Mouse (Mus musculus): ENCODE measurements at regions not wholly inside any gene's neighbourhood (a gene's known extent, or its start where the extent isn't known, plus 50 kb on each side); places are given as distances from the start of the nearest gene placed in this dataset.
A peak's percentile ranks its signal among the peaks of the same experiment; 100 is the strongest.
"Not testable (repeated sequence)": the region's sequence is repeated elsewhere in the genome, so short reads cannot be mapped to it uniquely, and the experiment has no call there.

- no peak for DNase-seq (ENCODE audit: low spot score)
Measured at GRCm38 (mm10) chr2:55182416-55182815, 253.4 kb upstream of the Kcnj3 start.

DNA sequence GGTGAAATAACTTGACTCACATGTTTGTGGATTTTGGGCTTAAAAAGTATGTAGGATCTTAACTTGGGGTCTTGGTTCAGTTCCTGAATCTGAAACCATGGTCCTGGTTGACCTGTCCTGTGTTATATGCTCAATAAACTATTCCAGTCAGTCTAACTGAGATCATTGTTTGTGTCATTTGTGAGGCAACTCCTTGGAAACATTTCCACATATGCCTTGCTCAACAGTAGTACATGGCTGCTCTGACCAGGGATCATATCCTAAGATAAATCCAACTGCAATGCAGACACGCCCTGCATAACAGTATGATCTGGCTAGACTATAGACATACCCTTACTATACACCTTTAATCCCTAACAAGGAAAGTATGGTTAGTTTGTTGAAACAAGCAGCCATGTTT is 228.9 kb upstream of the Kcnj3 start:
- no peak for DNase-seq (ENCODE audit: low spot score)

- no peak for DNase-seq (ENCODE audit: low spot score)
Measured at GRCm38 (mm10) chr2:55208620-55209019, 227.2 kb upstream of the Kcnj3 start.

DNA sequence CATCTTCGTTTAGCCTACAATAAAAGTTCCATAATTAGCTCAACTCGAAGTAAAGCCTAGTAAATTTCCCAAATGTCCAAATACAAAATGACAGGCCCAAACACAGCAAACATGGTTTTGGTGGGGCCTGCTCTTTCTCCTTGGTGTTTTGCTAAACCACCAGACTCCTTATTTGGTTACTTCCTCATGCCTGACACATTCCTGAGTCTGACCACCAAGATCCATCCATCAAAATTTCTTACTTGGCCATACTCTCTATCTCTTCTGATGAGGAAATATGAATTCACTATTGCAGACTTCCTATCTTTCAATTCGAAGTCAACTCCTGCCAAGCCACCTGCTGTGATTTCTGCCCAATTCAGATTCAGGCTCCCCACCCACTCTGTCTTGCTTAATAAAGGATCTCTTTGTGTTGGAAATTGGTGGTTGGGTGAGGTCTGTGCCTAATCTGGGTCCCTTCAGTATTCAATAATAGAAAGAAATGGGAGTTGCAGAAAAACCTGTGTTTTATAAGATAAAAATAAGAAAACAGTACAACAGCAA is 225.9 kb upstream of the Kcnj3 start:
- no peak for DNase-seq (ENCODE audit: low spot score)

- no peak for DNase-seq (ENCODE audit: low spot score)
Measured at GRCm38 (mm10) chr2:55211281-55211680, 224.5 kb upstream of the Kcnj3 start.

- no peak for DNase-seq (ENCODE audit: low spot score)
Measured at GRCm38 (mm10) chr2:55222046-55222445, 213.7 kb upstream of the Kcnj3 start.

DNA sequence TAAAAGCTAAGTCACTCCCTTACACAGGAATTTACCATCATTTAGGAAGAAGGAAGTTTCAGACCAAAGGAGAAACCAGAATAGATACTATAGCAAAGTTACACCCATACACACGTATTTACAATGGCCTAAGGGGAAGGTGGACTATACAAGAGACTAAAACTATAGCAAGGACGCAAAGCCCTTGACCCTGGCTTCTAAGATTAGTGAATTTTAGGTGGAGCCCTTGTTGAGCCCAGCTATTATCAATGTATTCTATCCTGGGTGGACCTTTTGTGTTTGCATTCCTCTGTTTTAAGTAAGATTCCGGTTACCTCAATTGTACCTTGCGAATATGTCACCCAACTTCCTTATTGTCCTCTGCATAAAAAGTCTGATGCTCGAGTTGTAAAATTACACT is 213.0 kb upstream of the Kcnj3 start:
- not testable (repeated sequence) for DNase-seq (ENCODE audit: low spot score)

GRCm38 (mm10) chr2:55228131-55228797 is 207.5 kb upstream of the Kcnj3 start:
- DNase-seq (ENCODE audit: low spot score), result no peak

DNA sequence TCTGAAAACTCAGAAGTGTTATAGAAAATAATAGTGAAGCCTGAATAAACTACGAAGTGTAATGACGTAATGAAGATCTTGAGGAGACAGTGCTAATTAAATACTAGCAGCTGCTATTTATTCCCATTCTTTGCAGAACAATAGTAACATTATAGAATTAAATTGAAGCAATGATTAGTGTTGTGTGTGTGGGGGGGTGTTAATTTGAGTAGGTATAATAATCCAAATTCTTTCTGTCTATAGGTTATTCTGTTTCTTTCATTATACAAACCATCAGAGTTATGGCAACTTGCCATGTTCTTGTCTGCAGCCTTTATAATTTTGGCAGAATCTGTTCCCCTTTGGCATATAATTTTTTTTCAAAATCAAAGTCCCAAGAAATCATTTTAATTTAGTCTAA is 203.9 kb upstream of the Kcnj3 start:
- DNase-seq (ENCODE audit: low spot score), result no peak

GRCm38 (mm10) chr2:55253134-55253533 is 182.6 kb upstream of the Kcnj3 start:
- DNase-seq (ENCODE audit: low spot score), result no peak

- no peak for DNase-seq (ENCODE audit: low spot score)
Measured at GRCm38 (mm10) chr2:55262721-55263278, 173.0 kb upstream of the Kcnj3 start.

DNA sequence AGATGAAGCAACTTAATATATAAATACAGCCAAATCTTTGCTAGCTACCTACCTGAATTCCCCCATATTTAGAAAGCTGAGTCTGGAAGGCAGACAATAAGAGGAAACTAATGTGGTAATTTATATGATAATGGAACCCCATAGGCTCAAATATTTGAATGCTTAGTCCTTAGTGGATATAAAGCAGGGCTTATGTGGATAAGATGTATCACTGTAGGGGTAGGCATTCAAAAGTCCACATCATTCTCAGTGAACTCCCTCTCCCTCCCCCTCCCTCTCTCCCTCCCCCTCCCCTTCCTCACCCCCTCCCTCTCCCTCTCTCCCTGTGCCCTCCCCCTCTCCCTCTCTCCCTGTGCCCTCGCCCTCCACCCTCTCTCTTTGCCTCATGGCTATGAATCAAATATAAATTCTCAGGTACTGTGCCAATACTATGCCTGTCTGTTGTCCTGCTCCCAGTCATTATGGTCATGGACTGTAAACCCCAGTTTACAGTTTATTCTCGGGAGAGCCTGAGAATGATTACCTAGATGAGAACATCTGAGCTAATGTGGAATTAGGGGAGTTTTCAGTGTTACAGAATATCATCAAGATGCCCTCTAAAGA is 171.8 kb upstream of the Kcnj3 start:
- DNase-seq (ENCODE audit: low spot score), result no peak

GRCm38 (mm10) chr2:55306387-55306786 is 129.4 kb upstream of the Kcnj3 start:
- DNase-seq (ENCODE audit: low spot score), result peak; percentile 10

DNA sequence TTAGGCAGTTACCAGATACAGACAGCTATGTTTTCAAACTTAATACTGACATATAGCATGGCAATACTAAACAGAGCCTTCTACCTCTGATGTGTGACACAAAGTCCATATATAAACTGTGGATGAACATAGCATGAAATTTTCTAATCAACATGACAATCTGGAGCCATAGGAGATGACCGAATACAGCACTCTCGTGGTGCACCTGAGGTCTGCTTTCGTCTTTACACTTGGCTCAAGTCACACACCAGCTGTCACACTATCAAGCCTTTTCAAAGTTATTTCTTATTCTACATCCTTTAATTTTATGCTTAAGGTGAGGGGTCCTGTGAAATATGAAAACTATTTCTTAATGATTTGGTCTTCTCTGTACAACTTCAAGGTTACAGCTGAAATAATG is 120.1 kb upstream of the Kcnj3 start:
- DNase-seq (ENCODE audit: low spot score), result no peak

- not testable (repeated sequence) for DNase-seq (ENCODE audit: low spot score)
Measured at GRCm38 (mm10) chr2:55354061-55354460, 81.7 kb upstream of the Kcnj3 start.

Measured in ovary, postnatal 14 days (tissue).